13 mouse cellular contexts compared by ENCODE assay signal in the genomic region with DNA sequence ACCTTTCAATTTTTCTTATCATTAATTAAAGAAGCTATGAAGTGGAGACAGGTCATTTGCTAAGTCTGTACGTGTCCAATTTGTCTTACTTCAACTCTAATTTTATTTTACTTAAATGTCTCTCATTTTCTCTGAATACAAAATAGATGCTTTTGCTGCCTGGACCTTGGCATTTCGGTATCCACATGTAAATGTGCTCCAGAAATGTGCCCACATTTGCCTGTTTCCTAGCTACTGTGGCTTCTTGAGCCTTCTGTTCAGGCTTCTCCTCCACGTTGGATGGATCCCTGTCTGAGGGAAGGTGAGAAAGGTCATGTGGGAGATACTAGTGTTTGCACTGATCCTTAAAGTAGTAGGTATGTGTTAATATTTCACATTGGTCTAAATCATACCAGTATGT.
"Had no signal": no experiment of that assay in that cellular context is flagged by ENCODE, and none has a peak within 500 bp of the region (broad histone marks: within the 10 kb centered on the region; RNA-seq: fewer than 3 reads in every experiment).

No protein-coding gene starts in this region.

- H3K9ac ChIP-seq: limb, embryonic 13.5 days; liver, embryonic 14.5 days; midbrain, embryonic 15.5 days; neural tube, embryonic 13.5 days had no signal

- H3K36me3 ChIP-seq: limb, embryonic 13.5 days; midbrain, embryonic 15.5 days; neural tube, embryonic 13.5 days had no signal

- H3K27me3 ChIP-seq: limb, embryonic 13.5 days; midbrain, embryonic 15.5 days; neural tube, embryonic 13.5 days had no signal

- ATAC-seq: intestine, postnatal 0 days; midbrain, embryonic 15.5 days had no signal

- H3K27ac ChIP-seq: layer of hippocampus, adult 2 months; limb, embryonic 13.5 days; liver, embryonic 14.5 days; midbrain, embryonic 15.5 days; neural tube, embryonic 13.5 days had no signal

- DNase-seq: kidney, adult 8-10 months; lung, adult 18-20 months; lung, postnatal 14 days; retina, postnatal 1 day; right cerebral cortex, postnatal 4 days; spleen, adult 18-20 months; thymus, postnatal 25 days had no signal

- H3K4me2 ChIP-seq: limb, embryonic 13.5 days; midbrain, embryonic 15.5 days; neural tube, embryonic 13.5 days had no signal

- H3K4me3 ChIP-seq: layer of hippocampus, adult 2 months; limb, embryonic 13.5 days; midbrain, embryonic 15.5 days; neural tube, embryonic 13.5 days had no signal

- H3K9me3 ChIP-seq: limb, embryonic 13.5 days; midbrain, embryonic 15.5 days; neural tube, embryonic 13.5 days had no signal
